Mouse (Mus musculus) lung, adult 2 months (tissue): ENCODE data around the gene Abcd1.
"Not testable (repeated sequence)": the region's sequence is repeated elsewhere in the genome, so short reads cannot be mapped to it uniquely, and the experiment has no call there.

Experiments
- CTCF ChIP-seq: fragments of 200-500 bp; IDR thresholded peaks from 2 replicates; pipeline ENCODE4 v1.5.1; 2011; ENCODE audit warnings: mild to moderate bottlenecking, low read length, control low read depth; ENCODE audit not compliant: insufficient read depth
- POLR2A ChIP-seq: fragments of 200-500 bp; IDR thresholded peaks from 2 replicates; pipeline ENCODE4 v1.6.1; 2011; ENCODE audit warnings: low read depth, mild to moderate bottlenecking, control low read depth, low read length, borderline replicate concordance; ENCODE audit errors: extremely low read depth

GRCm38 (mm10) chrX:73739841-73740240, 23.4 kb downstream of the Abcd1 start:
- TF ChIP-seq POLR2A, CTCF: not testable (repeated sequence)
